Mouse (Mus musculus) retina, postnatal 1 day (tissue): ENCODE results near the gene Atm.
A peak's percentile ranks its signal among the peaks of the same experiment; 100 is the strongest.

Source experiments
- DNase-seq: peaks from one replicate; pipeline ENCODE4 v3.0.0-alpha.2; 2012

The Atm gene

GRCm38 (mm10) chr9:53536558-53537320 lies at the start of gene Atm, which contains the start of gene Npat:
TSS of gene Atm (minus strand) at chr9:53536740.
TSS of gene Npat (plus strand) at chr9:53537047.
- peak; percentile 100 for DNase-seq

- DNase-seq, result no peak
Observed at GRCm38 (mm10) chr9:53581870-53582269, 45.3 kb upstream of the Atm start.

GRCm38 (mm10) chr9:53575721-53576120 lies 39.2 kb upstream of the Atm start:
- DNase-seq, result no peak

GRCm38 (mm10) chr9:53572516-53573307 lies 36.2 kb upstream of the Atm start:
- DNase-seq, result no peak

GRCm38 (mm10) chr9:53570662-53571061 lies 34.1 kb upstream of the Atm start:
- no peak for DNase-seq

- no peak for DNase-seq
Observed at GRCm38 (mm10) chr9:53537336-53537965, 911 bp upstream of the Atm start.

GRCm38 (mm10) chr9:53535416-53536320 lies 872 bp downstream of the Atm start:
- peak; percentile 6 for DNase-seq

GRCm38 (mm10) chr9:53517373-53518009 lies 19.0 kb downstream of the Atm start:
- DNase-seq, result no peak

GRCm38 (mm10) chr9:53514091-53514490 lies 22.4 kb downstream of the Atm start:
- no peak for DNase-seq

- DNase-seq, result no peak
Observed at GRCm38 (mm10) chr9:53508053-53508452, 28.5 kb downstream of the Atm start.

GRCm38 (mm10) chr9:53485886-53486285 lies 50.7 kb downstream of the Atm start:
- DNase-seq, result no peak

GRCm38 (mm10) chr9:53472806-53473518 lies 63.6 kb downstream of the Atm start:
- DNase-seq, result peak; percentile 20

- no peak for DNase-seq
Observed at GRCm38 (mm10) chr9:53452038-53452437, 84.5 kb downstream of the Atm start.

- no peak for DNase-seq
Observed at GRCm38 (mm10) chr9:53450609-53451008, 85.9 kb downstream of the Atm start.

- no peak for DNase-seq
Observed at GRCm38 (mm10) chr9:53435830-53436570, 100.5 kb downstream of the Atm start.

GRCm38 (mm10) chr9:53427638-53428037 lies 108.9 kb downstream of the Atm start:
- DNase-seq, result no peak

GRCm38 (mm10) chr9:53426726-53427125 lies 109.8 kb downstream of the Atm start:
- DNase-seq, result no peak

GRCm38 (mm10) chr9:53422133-53422896 lies 114.2 kb downstream of the Atm start:
- DNase-seq, result no peak

- DNase-seq, result no peak
Observed at GRCm38 (mm10) chr9:53409427-53409826, 127.1 kb downstream of the Atm start.

GRCm38 (mm10) chr9:53408953-53409361 lies 127.6 kb downstream of the Atm start:
- no peak for DNase-seq
